Mouse (Mus musculus): ENCODE measurements at regions not wholly inside any gene's neighbourhood (a gene's known extent, or its start where the extent isn't known, plus 50 kb on each side); places are given as distances from the start of the nearest gene placed in this dataset.

GRCm38 (mm10) chr8:42026934-42027333 is 610.1 kb upstream of the Frg1 start:
- no peaks in the 10 kb centered on the region for H3K79me2 ChIP-seq (ENCODE audit: control insufficient read depth, insufficient read depth)
- H3K79me3 ChIP-seq (ENCODE audit: low read depth), result no peaks in the 10 kb centered on the region
- no peak overlapping the region for H3ac ChIP-seq (ENCODE audit: control insufficient read depth, insufficient read length, low read depth)
- H3K36me3 ChIP-seq (ENCODE audit: control insufficient read depth, insufficient read depth), result no peaks in the 10 kb centered on the region
- TF ChIP-seq CTCF (IDR thresholded peaks at IDR 0.05; ENCODE audit: control insufficient read depth, insufficient read depth, insufficient read length) (no peak), FOSL1 (IDR thresholded peaks at IDR 0.05; ENCODE audit: insufficient read depth, low read length, poor library complexity, severe bottlenecking) (no peak), MAX (IDR thresholded peaks at IDR 0.05) (no peak), MYOD1 (IDR thresholded peaks at IDR 0.05; ENCODE audit: control insufficient read depth, insufficient read length, low read depth) (no peak), MYOG (IDR thresholded peaks at IDR 0.05; ENCODE audit: control insufficient read depth, extremely low read depth, insufficient read length) (no peak), USF1 (IDR thresholded peaks at IDR 0.05; ENCODE audit: low read depth) (no peak), CEBPB (IDR thresholded peaks at IDR 0.05; ENCODE audit: low read depth) (no peak)
- H3K27me3 ChIP-seq (ENCODE audit: control insufficient read depth, insufficient read depth, insufficient read length), result no peaks in the 10 kb centered on the region
- no peak overlapping the region for H3K4me3 ChIP-seq (ENCODE audit: insufficient read depth, poor library complexity, severe bottlenecking)

DNA sequence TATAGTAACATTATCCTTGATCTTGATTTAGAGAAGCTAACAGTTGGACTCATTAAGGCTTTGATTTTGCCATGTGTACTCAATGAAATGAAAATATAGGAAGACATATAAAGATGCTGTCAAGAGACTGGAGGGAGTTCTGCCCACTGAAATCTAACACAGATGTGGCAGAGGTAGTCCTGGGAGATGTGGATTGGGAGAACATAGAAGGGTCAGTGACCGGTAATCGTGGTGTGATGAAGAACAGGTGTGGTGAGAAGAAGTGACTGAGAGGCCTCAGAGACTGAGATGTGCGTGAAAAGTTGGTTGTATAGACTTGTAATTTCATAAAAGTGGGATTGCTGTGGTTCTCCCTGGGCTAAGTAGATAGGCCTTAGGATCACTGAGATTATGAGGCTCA is 600.9 kb upstream of the Frg1 start:
- TF ChIP-seq CEBPB (IDR thresholded peaks at IDR 0.05; ENCODE audit: low read depth) (no peak), FOSL1 (IDR thresholded peaks at IDR 0.05; ENCODE audit: insufficient read depth, low read length, poor library complexity, severe bottlenecking) (no peak), USF1 (IDR thresholded peaks at IDR 0.05; ENCODE audit: low read depth) (no peak), CTCF (IDR thresholded peaks at IDR 0.05; ENCODE audit: control insufficient read depth, insufficient read depth, insufficient read length) (no peak), MYOG (IDR thresholded peaks at IDR 0.05; ENCODE audit: control insufficient read depth, extremely low read depth, insufficient read length) (no peak)
- Histone ChIP-seq H3ac (ENCODE audit: control insufficient read depth, insufficient read length, low read depth) (no peak overlapping the region), H3K79me2 (ENCODE audit: control insufficient read depth, insufficient read depth) (no peaks in the 10 kb centered on the region), H3K79me3 (ENCODE audit: low read depth) (no peaks in the 10 kb centered on the region), H3K4me3 (ENCODE audit: insufficient read depth, poor library complexity, severe bottlenecking) (no peak overlapping the region), H3K27me3 (ENCODE audit: control insufficient read depth, insufficient read depth, insufficient read length) (no peaks in the 10 kb centered on the region), H3K36me3 (ENCODE audit: control insufficient read depth, insufficient read depth) (no peaks in the 10 kb centered on the region)

GRCm38 (mm10) chr8:42003170-42003569 is 586.3 kb upstream of the Frg1 start:
- no peak overlapping the region for H3K4me3 ChIP-seq (ENCODE audit: insufficient read depth, poor library complexity, severe bottlenecking)
- H3K27me3 ChIP-seq (ENCODE audit: control insufficient read depth, insufficient read depth, insufficient read length), result no peaks in the 10 kb centered on the region
- no peak for TF ChIP-seq MYOG (IDR thresholded peaks at IDR 0.05; ENCODE audit: control insufficient read depth, extremely low read depth, insufficient read length)
- TF ChIP-seq CEBPB (IDR thresholded peaks at IDR 0.05; ENCODE audit: low read depth), result no peak
- no peak for TF ChIP-seq MAX (IDR thresholded peaks at IDR 0.05)
- no peak for TF ChIP-seq CTCF (IDR thresholded peaks at IDR 0.05; ENCODE audit: control insufficient read depth, insufficient read depth, insufficient read length)
- no peak for TF ChIP-seq USF1 (IDR thresholded peaks at IDR 0.05; ENCODE audit: low read depth)
- TF ChIP-seq MYOD1 (IDR thresholded peaks at IDR 0.05; ENCODE audit: control insufficient read depth, insufficient read length, low read depth), result no peak
- no peak for TF ChIP-seq FOSL1 (IDR thresholded peaks at IDR 0.05; ENCODE audit: insufficient read depth, low read length, poor library complexity, severe bottlenecking)

DNA sequence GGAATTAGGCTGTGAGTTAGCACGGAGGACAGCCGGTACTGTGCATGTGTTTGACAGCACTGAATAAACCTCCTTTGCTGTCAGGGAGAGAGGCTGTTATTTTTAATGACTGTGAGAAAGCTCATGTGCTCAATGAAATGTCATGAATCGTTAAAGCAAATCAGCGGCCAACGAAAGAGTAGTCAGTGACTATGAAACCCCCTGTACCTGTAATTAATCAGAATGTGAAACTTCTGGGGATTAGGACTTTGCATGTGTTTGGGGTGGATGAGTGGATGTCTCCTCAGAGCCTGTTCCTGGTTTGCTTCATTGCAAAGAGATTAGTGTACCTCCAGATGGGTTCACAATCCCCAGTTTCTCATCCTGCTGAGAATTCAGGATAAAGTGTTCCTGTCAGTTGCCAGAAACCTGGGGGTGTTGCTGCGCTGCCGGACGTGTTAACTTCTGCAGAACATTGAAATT is 572.2 kb upstream of the Frg1 start:
- Histone ChIP-seq H3K27me3 (ENCODE audit: control insufficient read depth, insufficient read depth, insufficient read length) (no peaks in the 10 kb centered on the region), H3K79me3 (ENCODE audit: low read depth) (no peaks in the 10 kb centered on the region), H3K36me3 (ENCODE audit: control insufficient read depth, insufficient read depth) (no peaks in the 10 kb centered on the region), H3K79me2 (ENCODE audit: control insufficient read depth, insufficient read depth) (no peaks in the 10 kb centered on the region), H3K4me3 (ENCODE audit: insufficient read depth, poor library complexity, severe bottlenecking) (no peak overlapping the region), H3ac (ENCODE audit: control insufficient read depth, insufficient read length, low read depth) (no peak overlapping the region)
- TF ChIP-seq MYOD1 (IDR thresholded peaks at IDR 0.05; ENCODE audit: control insufficient read depth, insufficient read length, low read depth), result no peak
- TF ChIP-seq USF1 (IDR thresholded peaks at IDR 0.05; ENCODE audit: low read depth), result no peak
- TF ChIP-seq FOSL1 (IDR thresholded peaks at IDR 0.05; ENCODE audit: insufficient read depth, low read length, poor library complexity, severe bottlenecking), result no peak
- TF ChIP-seq MYOG (IDR thresholded peaks at IDR 0.05; ENCODE audit: control insufficient read depth, extremely low read depth, insufficient read length), result no peak
- no peak for TF ChIP-seq MAX (IDR thresholded peaks at IDR 0.05)
- TF ChIP-seq CTCF (IDR thresholded peaks at IDR 0.05; ENCODE audit: control insufficient read depth, insufficient read depth, insufficient read length), result no peak
- no peak for TF ChIP-seq CEBPB (IDR thresholded peaks at IDR 0.05; ENCODE audit: low read depth)

More at GRCm38 (mm10) chr8:42003170-42003569, 586.3 kb upstream of the Frg1 start:
- Histone ChIP-seq H3ac (ENCODE audit: control insufficient read depth, insufficient read length, low read depth) (no peak overlapping the region), H3K79me2 (ENCODE audit: control insufficient read depth, insufficient read depth) (no peaks in the 10 kb centered on the region), H3K79me3 (ENCODE audit: low read depth) (no peaks in the 10 kb centered on the region), H3K36me3 (ENCODE audit: control insufficient read depth, insufficient read depth) (no peaks in the 10 kb centered on the region)

GRCm38 (mm10) chr8:41988216-41988615 is 571.3 kb upstream of the Frg1 start:
- H3ac ChIP-seq (ENCODE audit: control insufficient read depth, insufficient read length, low read depth), result no peak overlapping the region
- H3K79me3 ChIP-seq (ENCODE audit: low read depth), result no peaks in the 10 kb centered on the region
- no peak overlapping the region for H3K4me3 ChIP-seq (ENCODE audit: insufficient read depth, poor library complexity, severe bottlenecking)
- TF ChIP-seq MYOG (IDR thresholded peaks at IDR 0.05; ENCODE audit: control insufficient read depth, extremely low read depth, insufficient read length) (no peak), CEBPB (IDR thresholded peaks at IDR 0.05; ENCODE audit: low read depth) (no peak), CTCF (IDR thresholded peaks at IDR 0.05; ENCODE audit: control insufficient read depth, insufficient read depth, insufficient read length) (no peak), FOSL1 (IDR thresholded peaks at IDR 0.05; ENCODE audit: insufficient read depth, low read length, poor library complexity, severe bottlenecking) (no peak), MAX (IDR thresholded peaks at IDR 0.05) (no peak), MYOD1 (IDR thresholded peaks at IDR 0.05; ENCODE audit: control insufficient read depth, insufficient read length, low read depth) (no peak), USF1 (IDR thresholded peaks at IDR 0.05; ENCODE audit: low read depth) (no peak)
- no peaks in the 10 kb centered on the region for H3K36me3 ChIP-seq (ENCODE audit: control insufficient read depth, insufficient read depth)
- no peaks in the 10 kb centered on the region for H3K79me2 ChIP-seq (ENCODE audit: control insufficient read depth, insufficient read depth)
- H3K27me3 ChIP-seq (ENCODE audit: control insufficient read depth, insufficient read depth, insufficient read length), result no peaks in the 10 kb centered on the region

- no peaks in the 10 kb centered on the region for H3K27me3 ChIP-seq (ENCODE audit: control insufficient read depth, insufficient read depth, insufficient read length)
- no peaks in the 10 kb centered on the region for H3K36me3 ChIP-seq (ENCODE audit: control insufficient read depth, insufficient read depth)
- no peaks in the 10 kb centered on the region for H3K79me3 ChIP-seq (ENCODE audit: low read depth)
- no peak for TF ChIP-seq USF1 (IDR thresholded peaks at IDR 0.05; ENCODE audit: low read depth)
- TF ChIP-seq MYOG (IDR thresholded peaks at IDR 0.05; ENCODE audit: control insufficient read depth, extremely low read depth, insufficient read length), result no peak
- TF ChIP-seq FOSL1 (IDR thresholded peaks at IDR 0.05; ENCODE audit: insufficient read depth, low read length, poor library complexity, severe bottlenecking), result no peak
- no peak for TF ChIP-seq CTCF (IDR thresholded peaks at IDR 0.05; ENCODE audit: control insufficient read depth, insufficient read depth, insufficient read length)
- TF ChIP-seq MYOD1 (IDR thresholded peaks at IDR 0.05; ENCODE audit: control insufficient read depth, insufficient read length, low read depth), result no peak
- TF ChIP-seq MAX (IDR thresholded peaks at IDR 0.05), result no peak
- TF ChIP-seq CEBPB (IDR thresholded peaks at IDR 0.05; ENCODE audit: low read depth), result no peak
- no peak overlapping the region for H3K4me3 ChIP-seq (ENCODE audit: insufficient read depth, poor library complexity, severe bottlenecking)
- H3K79me2 ChIP-seq (ENCODE audit: control insufficient read depth, insufficient read depth), result no peaks in the 10 kb centered on the region
- no peak overlapping the region for H3ac ChIP-seq (ENCODE audit: control insufficient read depth, insufficient read length, low read depth)
Measured at GRCm38 (mm10) chr8:41987417-41987816, 570.5 kb upstream of the Frg1 start.

Measured in C2C12 (cell line).